Mouse (Mus musculus) embryo, embryonic 10.5 days (tissue): ENCODE measurements around the gene Plekha3.

ENCODE experiments used
- DNase-seq: peaks from one replicate; pipeline ENCODE4 v3.0.0-alpha.2; 2015; ENCODE audit warnings: low spot score

Plekha3 gene

GRCm38 (mm10) chr2:76676401-76677226 lies 1.5 kb downstream of the Plekha3 start:
- DNase-seq, result no peak

GRCm38 (mm10) chr2:76682301-76682700 lies 7.2 kb downstream of the Plekha3 start:
- DNase-seq, result no peak

GRCm38 (mm10) chr2:76686986-76687385 lies 11.9 kb downstream of the Plekha3 start:
- no peak for DNase-seq

DNA sequence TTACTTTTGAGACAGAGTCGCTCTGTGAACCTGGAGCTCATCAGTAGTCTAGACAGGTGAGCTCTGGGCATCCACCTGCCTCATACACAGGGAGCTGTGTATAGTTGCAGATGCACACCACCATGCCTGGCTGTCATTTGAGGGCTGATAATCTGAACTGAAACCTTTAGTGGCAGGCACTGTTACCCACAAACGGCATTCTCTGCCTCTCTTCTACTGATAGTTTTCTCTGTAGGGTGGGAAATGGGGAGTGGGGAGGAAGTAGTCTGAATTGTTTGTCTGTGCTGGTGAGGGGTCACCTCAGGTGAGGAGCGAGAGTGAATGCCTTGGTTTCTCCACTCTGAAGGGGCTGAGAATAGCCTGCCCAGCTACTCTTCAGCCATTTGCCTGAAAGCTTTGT lies 12.5 kb downstream of the Plekha3 start:
- DNase-seq, result no peak

DNA sequence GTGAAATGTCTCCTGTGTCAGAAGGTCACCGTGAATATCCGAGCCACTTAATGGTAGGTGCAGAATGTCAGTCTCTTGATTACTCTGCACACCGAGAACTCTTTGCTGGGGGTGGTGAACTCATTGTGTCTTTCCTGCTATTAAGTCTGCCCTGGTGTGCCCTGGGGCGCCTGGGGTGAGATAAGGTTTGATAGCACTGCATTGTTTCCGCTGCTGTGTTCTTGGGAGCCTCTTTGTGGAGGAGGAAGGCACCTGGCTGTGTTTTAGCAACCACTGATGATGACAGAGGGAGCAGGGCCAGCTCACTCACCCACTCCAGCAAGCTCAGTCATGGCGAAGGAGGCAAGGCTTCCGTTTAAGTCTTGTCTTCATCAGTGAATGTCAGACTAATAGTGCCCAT lies 13.1 kb downstream of the Plekha3 start:
- DNase-seq, result no peak

DNA sequence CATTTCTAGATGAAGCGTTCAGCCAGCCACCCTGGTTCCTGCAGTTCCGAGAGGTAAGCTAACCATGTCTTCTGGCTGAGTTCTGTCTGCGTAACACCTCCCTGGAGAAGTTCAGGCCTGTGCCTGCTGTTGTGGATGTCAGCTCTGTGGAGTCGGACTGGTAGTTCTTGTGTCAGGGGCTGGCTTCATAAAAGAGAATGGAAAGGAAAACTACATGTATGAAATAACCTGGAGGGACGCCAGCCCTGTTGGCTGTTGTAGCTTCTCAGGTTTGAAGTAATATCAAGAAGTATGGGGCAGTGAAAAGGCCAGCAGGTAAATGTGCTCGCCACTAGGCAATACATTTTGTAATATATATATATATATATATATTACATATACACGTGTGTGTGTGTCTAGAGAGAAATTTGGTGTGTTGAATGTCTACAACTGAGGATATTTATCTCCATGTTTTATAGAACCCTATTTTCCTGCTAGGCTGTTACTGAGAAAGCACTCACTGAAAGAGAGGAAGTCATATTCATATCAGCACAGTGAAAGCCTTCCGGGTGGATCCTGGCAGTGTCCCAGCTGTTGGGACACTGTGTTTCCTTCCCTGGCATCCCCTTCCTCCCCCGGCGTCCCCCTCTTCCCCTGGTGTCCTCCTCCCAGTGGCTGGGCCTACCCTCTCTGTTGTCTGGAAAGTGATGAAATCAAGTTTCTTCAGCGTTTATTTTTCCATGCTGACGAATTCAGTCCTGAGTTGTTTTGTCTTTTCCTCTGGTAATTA lies 15.5 kb downstream of the Plekha3 start:
- DNase-seq, result no peak

DNA sequence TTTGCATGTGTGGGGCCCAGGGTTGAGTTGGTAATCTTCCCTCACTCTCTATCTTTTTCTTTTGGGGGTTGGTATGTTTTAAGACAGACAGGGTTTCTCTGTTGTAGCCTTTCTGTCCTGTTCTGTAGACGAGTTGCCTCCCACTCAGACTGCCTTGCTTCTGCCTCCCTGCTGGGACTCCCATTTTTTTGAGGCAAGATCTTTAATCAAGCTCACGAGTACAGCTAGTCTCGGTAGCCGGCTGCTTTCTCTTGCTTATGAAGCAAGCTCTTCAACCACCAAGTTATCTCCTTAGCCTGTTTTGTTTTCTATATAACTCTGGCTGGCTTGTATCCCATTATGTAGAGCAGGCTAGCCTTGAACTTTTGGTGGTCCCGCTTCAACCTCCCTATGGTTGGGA lies 18.7 kb downstream of the Plekha3 start:
- no peak for DNase-seq

- DNase-seq, result no peak
Measured at GRCm38 (mm10) chr2:76695290-76695689, 20.2 kb downstream of the Plekha3 start.

DNA sequence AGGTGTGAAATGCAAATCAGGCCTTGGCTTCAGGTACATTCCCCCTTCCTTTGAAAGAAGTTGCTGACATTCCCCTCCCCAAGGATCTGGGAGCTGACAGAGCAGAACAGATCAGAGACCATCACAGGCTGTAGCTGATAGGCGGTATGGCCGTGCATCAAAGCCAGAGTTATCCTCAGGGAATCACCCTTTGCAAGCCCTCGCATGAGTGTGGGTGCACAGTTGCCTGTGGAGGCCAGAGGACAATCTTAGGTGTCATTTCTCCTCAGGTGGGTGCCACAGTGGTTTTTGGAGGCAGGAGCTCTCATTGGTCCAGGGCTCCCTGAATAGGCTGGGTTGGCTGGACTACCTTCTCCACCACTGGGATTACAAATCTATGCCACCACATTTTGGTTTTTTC lies 27.1 kb downstream of the Plekha3 start:
- DNase-seq, result no peak

DNA sequence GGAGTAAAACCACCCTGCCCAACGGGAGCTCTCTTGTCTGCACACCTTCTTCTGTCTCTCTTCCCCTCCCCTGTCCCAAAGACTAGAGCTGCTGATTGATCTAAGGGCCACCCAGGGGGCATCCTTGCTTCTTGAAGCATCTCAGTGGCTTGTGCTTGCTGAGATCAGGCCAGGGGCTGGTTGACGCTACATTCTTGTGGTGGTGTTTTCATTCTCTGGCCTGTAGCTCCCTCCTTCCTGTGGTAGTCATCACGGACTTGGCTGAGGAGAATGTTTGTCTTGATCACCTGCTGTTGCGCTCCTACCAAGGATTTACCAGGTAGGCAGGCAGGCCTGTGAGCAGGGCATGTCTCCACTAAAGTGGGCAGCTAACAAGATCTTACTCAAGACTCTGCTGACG lies 27.7 kb downstream of the Plekha3 start:
- no peak for DNase-seq

DNA sequence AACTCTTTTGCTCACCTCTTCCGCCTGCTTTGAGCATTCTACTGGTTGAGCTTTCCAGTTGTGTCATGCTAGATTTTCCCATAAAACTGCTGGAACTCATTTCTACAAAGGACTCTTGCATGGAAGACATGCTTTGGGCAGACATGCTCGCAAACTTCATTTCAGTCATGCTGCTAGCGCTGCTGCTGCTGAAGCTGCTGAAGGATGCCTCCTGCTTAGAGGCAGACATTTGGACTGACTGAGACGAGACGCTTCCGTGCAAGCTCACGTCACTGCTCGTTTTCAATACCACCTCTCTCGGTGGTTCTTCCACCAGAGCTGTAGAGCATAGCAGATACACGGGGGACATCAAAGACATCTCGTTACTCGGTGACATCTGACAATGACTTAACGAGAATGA lies 30.6 kb downstream of the Plekha3 start:
- no peak for DNase-seq

GRCm38 (mm10) chr2:76708512-76708911 lies 33.4 kb downstream of the Plekha3 start:
- DNase-seq, result peak; percentile 14

GRCm38 (mm10) chr2:76714984-76715383 lies 39.9 kb downstream of the Plekha3 start:
- DNase-seq, result peak; percentile 32

GRCm38 (mm10) chr2:76719650-76720049 lies 44.6 kb downstream of the Plekha3 start:
- DNase-seq, result no peak
